Mouse (Mus musculus) regulatory T cell (primary cell): Measurements from ENCODE around the gene Rbm34.

Experiments used
- in situ Hi-C: fragments of 300-600 bp; cut with MboI, MseI; formaldehyde crosslinking; loops from one replicate; pipeline ENCODE4 v1.15.1; 2025; ENCODE audit warnings: high pct_unique_total_duplicates

Gene Rbm34

DNA sequence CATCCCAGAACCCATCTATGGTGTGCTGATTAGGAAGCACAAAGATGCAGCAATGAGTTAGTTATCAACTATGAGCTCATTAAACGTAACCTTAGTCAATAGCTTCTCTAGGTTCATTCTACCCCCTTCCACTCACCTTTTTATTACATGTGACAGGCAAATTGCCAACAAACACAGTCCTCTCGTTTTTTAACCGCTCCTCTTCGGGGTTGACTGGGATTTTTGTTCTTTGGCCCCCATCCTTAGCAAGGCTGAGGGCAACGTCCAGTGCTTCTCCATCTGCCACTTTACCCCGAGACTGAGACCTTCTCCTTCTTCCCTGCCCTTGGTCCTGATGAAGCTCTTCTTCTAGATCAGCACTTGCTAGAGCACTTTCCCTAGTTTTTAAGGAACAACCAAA lies 5.6 kb downstream of the Rbm34 start:
- in situ Hi-C loops: loop anchor here (25.0 kb wide), 1 partner anchor 1522 kb away; no protein-coding TSS in a partner anchor

DNA sequence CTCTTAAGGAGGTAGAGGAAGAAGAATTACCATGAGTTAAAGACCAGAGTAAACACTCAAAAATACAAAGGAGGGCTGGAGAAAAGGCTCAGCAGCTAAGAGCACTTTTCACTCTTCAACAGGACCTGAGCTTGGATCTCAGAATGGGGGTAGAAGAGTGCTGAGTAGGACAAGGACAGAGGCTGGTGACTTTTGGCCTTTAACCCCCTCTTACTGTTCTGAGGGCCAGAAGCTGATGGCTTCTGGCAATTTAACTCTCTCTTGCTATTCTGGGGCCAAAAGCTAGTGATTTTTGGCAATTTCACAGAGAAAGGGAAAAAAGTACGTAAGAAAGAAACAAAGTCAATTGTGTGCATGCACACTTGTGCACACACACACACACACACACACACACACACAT lies 8.0 kb downstream of the Rbm34 start:
- in situ Hi-C loops: loop anchor here (25.0 kb wide), 1 partner anchor 1524 kb away; no protein-coding TSS in a partner anchor

DNA sequence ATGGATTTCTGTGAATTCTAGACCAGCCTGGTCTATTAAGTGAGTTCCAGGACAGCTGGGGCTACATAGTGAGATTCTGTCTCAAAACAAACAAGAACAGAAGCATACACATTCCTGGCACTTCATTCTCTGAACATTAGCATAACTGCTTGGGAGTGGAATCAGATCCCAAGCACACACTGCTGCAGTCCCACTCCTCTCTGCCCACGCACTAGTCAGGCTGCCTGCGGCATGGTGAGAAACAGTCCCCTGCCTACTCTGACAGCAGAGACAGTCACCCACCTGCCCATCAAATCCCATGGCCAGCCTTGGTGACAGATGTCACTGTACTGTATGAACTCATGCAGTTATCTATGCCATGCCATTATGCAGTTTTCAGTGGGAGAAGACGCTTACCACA lies 9.4 kb downstream of the Rbm34 start:
- in situ Hi-C loops: loop anchor here (25.0 kb wide), 1 partner anchor 1526 kb away; no protein-coding TSS in a partner anchor

DNA sequence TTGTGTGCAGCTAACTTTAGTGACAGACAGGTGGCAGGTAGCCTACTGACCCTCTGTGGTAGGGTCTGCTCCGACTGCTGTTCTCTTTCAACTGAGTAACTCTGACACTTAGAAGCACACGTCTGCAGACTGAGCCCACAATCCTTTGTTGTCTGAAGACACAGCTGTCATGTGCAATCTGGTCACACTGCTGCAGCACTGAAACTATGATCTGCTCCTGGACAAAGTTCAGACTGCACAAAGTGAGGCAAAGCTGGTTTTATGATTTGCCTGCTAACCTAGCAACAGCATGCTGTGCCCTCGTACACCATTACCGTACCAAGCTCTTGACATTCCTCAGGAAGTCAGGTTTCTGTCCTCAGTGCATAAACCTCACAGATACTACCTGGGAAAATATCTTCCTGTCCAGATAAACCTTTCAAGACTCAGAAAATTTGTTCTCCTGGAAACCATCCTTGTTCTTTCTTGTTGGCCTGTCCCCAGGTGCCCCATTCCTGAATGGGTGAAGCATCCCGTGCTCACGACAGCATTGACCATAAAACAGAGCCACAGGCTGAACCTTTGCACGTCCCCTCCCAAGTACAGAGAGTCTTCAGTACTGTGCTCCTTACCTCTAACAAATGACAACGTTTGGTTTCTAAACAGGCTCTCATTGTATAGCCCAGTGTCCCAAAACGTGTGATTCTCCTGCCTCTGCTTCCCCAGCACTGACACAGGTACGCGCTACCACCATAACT lies 18.8 kb downstream of the Rbm34 start:
- in situ Hi-C loops: loop anchor here (25.0 kb wide), 1 partner anchor 1535 kb away; no protein-coding TSS in a partner anchor

DNA sequence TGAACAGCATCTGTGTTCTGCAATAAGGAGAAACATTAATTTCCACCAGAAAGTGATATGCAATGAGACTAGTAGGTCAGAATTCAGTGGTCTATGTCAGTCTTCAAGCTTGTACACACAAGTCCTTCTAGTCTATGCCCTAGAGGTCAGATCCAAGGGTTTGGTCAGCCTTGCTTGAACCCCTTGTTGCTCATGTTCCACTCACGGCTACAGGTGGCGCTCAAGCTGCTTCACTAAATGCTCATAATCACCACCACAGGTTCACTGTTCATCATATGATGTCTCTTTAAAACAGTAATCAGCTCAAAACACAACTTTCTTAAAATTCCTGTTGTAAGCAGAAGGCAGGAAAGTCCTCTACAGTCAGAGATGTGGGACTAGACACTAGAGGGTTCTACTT lies 21.3 kb downstream of the Rbm34 start:
- in situ Hi-C loops: no loop called here

DNA sequence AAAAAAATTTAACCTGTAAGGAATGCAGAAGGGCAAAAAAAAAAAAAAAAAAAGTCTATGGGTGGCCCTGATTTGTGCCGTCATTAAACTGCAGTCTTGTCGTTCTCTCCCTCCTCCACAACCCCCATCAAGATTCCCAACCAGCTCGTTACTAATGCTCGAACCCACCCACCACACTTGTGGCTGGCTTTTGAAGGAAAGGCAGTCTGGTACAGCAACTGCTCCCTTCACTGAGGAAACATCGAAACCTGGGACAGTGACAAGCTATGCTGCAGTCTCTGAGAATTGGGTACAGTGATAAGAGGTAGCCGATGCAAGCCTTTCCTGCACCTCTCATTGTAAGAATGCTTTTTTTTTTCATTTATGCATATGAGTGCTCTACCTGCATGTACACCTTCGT lies 24.4 kb downstream of the Rbm34 start:
- in situ Hi-C loops: no loop called here

DNA sequence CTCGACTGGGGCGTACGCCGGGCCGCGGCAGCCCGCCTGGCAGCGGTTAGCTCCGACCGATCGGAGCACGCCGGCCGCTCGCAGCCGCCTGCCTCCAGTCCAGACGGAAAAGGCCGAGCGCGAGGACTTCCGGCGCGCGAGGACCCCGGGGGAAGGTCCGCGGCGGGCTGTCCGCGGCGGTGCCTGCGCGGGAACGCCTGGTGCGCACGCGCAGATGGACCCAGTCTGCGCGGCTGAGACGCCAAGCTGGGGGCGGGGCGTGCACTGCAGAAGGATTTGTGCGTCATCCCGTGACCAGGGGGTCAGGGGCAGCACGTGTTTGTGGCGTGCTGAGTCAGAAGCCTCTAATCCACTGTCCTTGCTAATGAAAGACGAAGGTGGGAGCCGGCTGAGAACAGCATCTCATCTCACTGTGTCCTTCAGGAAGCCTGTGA lies 25.1 kb downstream of the Rbm34 start, which contains the start of gene Tomm20:
Gene Tomm20 (minus strand): TSS at position 115 of the 434 bp plus-strand sequence.
- in situ Hi-C loops: no loop called here

DNA sequence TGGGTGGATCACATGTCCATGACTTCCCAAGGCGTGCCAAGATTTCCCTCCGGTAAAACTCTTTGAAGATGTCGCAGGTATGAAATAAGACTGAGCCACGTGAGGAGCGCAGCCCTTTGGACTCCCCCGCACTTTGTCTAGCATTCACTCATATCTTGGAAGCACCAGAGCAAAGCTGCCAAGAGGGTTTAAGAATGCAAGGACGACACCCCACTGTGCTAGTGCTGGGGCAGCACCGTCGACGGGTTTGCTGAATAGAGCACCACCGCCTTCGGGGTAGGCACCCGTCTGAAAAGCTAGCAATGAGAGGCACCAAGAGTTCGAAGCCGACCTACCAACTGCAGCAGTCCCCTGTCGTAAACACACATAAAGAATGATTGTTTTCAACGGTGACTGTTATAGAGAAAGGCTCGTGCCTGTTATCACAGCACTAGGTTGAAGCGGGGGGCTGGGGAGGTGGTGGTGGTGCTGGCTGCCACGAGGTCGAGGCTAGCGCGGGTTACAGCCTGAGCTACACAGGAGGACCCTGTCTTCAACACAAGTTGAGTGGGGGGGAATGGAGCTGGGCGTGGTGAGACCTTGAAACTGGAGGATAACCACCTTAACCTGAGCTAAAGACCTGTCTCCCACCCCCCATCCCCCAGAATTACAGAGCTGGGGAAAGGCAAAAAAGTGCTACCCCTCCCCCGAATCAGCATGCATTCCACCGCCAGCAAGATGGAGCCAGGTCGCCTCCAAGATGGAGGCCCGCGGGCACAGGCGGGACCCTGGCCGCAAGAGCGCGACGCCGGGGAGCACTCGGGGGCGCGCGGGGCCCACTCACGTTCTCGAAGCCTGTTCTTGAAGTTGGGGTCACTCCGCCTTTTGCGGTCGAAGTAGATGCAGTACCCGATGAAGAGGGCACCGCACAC lies 25.8 kb downstream of the Rbm34 start:
- in situ Hi-C loops: no loop called here

DNA sequence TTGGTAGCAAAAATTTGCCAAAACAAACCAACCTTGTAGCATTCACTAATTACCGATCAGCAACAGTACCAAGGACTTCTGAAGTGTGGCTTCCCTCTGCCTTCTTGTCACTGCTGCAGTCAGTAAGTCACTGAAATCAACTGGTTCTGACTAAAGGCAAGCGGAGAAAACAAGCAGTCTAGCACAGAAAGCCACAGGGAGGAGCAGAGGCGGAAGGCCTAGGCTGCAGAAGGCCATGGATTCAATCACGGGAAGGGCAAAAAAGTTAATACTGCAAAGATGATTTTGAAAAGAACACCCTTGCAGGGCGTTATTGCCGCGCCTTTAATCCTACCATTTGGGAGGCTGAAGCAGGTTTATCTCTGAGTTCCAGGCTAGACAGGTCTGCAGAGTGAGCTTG lies 27.3 kb downstream of the Rbm34 start:
- in situ Hi-C loops: no loop called here

DNA sequence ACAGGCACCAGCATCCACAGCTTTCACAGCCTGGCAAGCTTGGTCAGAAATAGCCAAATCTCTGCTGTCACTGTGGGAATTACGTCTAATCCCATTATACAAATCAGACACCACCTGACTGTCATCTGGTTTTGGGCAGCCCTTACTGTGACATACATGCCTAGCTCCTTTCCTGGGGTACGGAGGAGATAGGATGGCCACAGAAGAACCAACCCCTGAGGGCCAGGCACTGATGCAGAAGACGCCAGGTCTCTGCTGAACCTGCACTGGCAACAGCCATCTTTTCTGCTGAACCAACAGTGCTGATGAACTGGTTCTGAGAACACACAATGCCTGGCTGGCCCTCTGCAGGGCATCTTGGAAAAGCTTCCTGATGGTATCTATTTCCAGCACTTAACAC lies 33.5 kb downstream of the Rbm34 start:
- in situ Hi-C loops: no loop called here

DNA sequence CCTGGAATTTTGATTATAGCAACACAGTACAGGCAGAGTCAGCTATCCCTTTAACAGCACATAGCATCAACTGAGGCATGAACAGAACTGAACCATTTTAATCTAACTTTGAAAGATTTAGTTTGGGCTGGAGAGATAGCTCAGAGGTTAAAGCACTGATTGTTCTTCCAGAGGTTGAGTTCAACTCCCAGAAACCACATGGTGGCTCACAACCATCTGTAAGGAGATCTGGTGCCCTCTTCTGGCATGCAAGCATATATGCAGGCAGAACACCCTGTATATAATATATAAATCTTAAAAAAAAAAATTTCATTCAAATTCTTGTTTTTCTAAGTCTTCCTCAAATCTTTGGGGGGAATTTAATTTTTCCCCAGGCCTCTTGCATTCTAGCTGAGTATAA lies 34.9 kb downstream of the Rbm34 start:
- in situ Hi-C loops: no loop called here

DNA sequence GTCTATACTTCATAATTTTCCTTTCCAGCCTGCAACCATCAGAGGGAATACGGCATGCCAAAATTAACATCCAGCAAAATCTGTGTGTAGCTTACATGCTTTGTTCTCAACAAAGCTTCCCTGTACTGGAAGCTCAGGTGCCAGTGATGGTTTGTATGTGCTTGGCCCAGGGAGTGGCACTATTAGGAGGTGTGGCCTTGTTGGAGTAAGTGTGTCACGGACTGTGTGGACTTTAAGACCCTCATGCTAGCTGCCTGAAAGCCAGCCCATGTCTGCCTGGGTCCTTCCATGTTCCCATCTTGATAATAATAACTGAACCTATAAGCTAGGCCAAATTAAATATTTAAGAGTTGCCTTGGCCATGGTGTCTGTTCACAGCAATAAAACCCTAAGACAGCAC lies 35.5 kb downstream of the Rbm34 start:
- in situ Hi-C loops: no loop called here

DNA sequence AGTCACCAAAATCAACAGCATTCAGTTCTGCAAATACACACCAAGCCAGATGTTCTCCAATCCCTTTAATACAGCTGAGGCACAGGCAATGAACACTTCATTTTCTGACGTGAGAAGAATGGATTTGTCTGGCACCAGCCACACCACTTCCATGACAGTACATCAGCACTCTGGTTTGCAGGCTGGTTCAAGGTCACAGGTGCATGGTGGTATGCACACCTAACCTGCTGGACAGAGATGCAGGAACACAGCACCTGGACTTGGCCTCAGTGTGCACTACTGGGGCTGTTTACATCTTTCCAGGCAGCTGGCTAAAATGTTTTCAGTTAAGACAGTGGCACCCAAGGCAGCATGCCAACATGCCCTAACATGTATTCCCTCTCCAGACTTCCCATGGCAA lies 38.2 kb downstream of the Rbm34 start:
- in situ Hi-C loops: no loop called here

DNA sequence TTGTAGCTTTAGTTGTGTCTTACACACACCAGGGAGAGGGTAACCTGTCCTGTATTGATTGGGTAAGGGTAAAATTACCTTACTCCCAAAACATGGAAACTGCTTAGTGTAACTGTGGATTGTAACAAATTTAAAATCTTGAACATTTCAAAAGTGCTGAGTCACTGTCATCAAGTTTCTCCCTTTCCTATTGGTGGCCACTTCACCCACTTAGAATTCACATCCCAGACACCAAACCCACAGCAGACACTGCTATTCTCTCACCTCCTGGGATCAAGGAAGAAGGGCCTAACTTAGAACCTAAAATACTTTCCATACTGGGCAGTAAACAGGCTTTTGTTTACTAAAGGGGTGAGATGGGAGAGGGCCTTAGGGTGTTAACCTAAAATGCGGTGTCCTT lies 38.6 kb downstream of the Rbm34 start:
- in situ Hi-C loops: no loop called here

DNA sequence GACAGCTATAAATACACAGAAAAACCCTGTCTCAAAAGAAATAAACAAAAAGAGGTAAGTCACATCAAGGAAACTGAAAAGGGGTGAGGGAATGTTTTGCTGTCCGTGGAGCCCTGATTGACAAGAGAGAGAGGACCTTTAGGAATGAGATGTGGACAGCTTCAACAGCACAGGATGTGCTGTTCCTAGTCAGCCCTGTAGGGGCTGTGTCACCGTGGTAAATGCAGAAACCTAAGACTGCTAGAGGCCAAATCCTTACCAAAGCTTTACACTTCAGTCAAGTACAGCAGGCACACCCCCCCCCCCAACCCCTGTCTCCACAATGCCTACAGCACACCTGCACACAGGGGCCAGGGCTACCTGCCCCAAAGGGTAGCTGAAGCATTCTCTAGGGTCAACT lies 39.2 kb downstream of the Rbm34 start:
- in situ Hi-C loops: no loop called here

DNA sequence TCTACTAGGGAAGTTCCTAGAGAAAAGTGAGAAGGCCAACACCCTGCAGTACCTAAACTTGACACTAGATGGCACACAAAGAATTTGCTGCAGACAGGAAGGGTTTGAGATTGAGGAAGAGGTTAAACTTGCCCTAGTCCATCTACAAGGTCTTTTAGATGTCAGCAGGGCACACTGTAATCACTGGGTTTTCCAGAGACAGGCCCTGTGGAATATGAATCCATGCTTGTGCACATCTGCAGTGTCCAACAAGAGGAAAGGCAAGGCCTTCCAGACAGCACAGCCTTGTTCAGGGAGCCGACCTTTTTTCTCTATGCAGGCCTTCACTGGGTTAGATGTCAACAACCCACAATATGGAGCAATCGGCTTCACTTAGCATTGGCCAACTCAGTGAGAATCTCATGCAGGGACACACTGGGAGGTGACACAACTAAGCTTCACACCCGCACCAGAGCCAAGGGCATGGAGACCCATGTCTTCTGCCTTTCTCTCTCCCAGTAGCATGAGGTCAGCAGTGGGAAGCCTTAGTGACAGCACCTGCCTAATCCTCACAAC lies 41.2 kb downstream of the Rbm34 start:
- in situ Hi-C loops: loop anchor here (5.0 kb wide), 1 partner anchor 432 kb away; no protein-coding TSS in a partner anchor

DNA sequence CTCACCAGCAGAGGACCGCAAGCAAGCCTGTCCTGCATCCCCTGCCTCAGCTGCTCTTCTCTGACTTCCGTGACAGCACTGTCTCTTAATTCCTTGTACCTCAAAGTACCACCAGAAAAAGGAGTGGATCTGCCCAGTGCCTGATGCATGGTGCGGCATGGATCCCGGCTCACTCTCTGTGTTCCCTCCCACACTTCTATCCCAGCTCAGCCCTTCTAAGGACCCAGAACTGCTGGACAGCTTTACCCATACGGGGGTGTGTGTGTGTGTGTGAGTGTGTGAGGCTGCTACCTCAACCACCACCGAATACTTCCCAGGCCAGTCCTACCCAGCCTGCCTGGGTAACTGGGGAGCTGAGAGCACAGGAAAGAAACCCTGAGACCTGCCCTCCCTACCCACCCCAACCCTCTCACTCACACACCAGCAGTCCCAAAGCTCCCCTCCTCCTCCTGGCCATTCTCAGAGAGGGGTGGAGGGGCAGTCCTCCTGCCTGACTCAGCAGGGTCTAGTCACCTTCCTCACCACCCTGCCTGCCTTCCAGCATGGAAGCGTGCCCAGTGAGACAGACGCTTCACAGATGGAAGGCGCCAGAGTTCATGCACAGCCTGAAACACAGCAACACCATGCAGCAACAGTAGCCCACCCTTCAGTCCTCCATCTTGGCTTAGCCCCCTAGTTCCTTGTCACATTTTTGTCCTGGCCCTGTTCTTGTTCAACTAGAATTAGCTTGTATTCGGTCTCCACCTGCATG lies 41.9 kb downstream of the Rbm34 start:
- in situ Hi-C loops: loop anchor here (5.0 kb wide), 1 partner anchor 432 kb away; no protein-coding TSS in a partner anchor

DNA sequence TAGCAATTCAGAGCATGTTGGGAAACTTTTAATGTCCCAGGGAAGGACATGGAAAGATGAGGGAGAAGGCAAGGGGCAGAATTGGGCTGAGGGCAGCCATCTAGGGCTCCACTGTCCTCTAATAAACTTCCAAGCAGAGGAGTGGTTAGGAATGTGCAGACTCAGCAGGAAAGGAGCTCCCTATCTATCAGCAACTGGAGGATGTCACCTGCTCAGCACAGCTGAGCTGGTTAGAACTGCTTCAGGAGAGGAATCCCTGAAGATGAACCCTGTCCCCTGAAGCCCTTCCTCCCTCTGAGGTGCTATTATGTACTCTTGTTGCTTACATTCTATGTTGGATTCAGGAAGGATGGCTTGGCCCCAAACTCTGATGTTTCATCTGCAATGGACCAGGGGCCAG lies 42.8 kb downstream of the Rbm34 start:
- in situ Hi-C loops: loop anchor here (5.0 kb wide), 1 partner anchor 431 kb away; no protein-coding TSS in a partner anchor

DNA sequence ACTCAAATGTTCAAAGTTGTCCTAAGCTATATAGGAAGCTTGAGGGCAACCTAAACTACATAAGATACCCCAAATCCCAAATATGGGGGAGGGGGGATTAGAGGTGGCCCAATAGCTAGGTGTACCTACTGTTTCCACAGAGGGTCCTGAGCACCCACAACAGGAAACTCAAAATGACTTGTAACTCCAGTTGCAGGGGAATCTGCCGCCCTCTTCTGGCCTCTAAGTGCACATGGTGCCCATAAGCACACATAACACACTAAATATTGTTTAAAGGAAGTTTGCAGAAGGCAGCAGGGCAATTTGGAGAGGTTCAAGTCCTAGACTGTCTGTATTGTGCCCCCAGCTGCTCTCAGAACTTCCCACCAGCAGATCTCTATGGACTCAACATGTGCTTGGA lies 43.8 kb downstream of the Rbm34 start:
- in situ Hi-C loops: loop anchor here (5.0 kb wide), 1 partner anchor 430 kb away; no protein-coding TSS in a partner anchor

DNA sequence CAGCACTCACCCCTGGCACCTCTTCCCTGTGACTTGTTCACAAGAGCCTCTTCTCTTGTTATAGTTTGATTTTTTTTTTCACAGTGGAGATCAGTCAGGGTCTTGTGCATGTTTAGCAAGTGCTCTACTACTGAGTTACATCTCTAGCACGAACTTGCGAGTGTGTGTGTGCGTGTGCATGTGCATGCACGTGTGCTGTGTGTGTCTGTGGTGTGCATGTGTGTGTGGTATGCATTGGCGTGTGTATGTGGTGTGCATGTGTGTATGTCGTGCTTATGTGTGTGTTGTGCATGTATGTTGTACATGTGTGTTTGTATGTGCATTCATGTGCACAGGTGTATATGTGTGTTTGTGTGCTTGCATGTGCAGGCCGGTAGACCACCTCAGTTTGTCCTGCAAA lies 47.9 kb downstream of the Rbm34 start:
- in situ Hi-C loops: no loop called here

DNA sequence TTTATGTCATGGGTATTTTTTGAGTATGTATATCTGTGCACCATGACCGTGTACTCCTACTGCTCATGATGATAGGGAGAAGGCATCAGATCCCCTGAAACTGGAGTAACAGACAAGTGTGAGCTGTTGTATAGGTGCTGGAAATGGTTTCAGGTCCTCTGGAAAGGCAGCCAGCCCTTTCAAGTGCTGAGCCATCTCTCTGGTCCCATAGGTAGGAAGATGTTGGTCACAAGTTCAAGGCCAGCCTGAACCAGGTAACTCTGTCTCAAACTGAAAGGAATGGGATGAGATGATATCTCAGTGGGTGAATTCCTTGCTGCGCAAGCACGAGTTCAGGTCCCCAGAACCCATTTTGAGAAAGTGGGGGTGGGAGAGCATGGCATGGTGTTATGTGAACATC lies 49.4 kb downstream of the Rbm34 start:
- in situ Hi-C loops: no loop called here
